Mouse (Mus musculus) small intestine, adult 2 months (tissue): ENCODE measurements around the gene Qrich2.

ENCODE experiments used
- CTCF ChIP-seq: fragments of 200-500 bp; IDR thresholded peaks from 2 replicates; pipeline ENCODE4 v1.5.1; 2012; ENCODE audit warnings: low read depth, mild to moderate bottlenecking, control low read depth, inconsistent platforms, low read length, moderate library complexity, mixed read lengths; ENCODE audit not compliant: insufficient replicate concordance, insufficient read length; ENCODE audit errors: extremely low read depth
- POLR2A ChIP-seq: fragments of 200-500 bp; IDR thresholded peaks from 2 replicates; pipeline ENCODE4 v1.6.1; 2012; ENCODE audit warnings: low read depth, mild to moderate bottlenecking, control low read depth, inconsistent platforms, low read length, moderate library complexity

DNA sequence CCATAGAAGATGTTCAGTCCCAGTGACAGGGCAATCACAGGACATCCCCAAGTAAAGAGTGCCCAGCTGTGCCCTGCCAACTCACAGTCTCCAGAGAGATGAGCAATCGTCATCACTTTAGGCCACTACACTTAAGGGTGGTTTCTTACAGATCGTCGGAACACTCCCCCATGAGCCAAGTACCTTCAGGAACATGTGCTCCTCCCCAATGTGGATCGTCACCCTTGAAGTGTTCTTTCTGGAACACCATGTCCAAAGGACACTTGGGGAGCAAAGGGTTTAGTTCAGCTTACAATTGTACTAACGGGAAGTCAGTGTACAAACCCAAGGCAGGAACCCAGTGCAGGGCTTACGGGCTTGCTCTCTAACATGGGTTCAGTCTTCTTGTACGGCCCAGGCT lies 46.1 kb upstream of the Qrich2 start:
- TF ChIP-seq CTCF (no peak), POLR2A (no peak)
